Mouse (Mus musculus): ENCODE data around the gene Ltbp1. TPM values are rescaled to one million over a fixed set of nuclear protein-coding genes. Genes with fewer than 3 reads are reported as not detected.

The Ltbp1 gene
- total and polyA plus RNA-seq, 3 experiments: 0.01 to 0.04 TPM; not detected in 1

DNA sequence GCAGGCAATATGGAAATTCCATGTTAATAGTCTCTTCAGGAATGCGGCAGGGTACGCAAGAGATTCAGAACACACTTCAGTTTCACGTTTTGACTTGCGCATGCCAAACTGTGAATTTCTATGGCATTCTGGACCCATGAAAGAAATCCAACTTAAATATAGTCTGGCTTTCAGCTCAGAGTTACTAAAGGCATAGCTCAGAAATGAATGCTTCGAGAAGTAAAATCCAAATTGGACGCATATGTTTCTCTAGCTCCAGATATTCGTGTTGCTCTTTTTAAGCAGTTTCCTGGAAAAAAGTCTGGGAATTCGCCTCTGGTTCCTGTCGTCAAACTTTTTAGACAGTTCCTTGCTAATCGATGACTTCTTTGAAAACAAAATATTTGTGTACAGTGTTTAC lies 318.4 kb downstream of the Ltbp1 start:
- no peaks in the 10 kb centered on the region for H3K9me3 ChIP-seq (replicated peaks; ENCODE audit: insufficient read depth, low read length)
- H3K36me3 ChIP-seq (ENCODE audit: control insufficient read depth in 1 of 2, insufficient read depth in 2 of 2, low read length in 2 of 2): no peaks in the 10 kb centered on the region
- no peak overlapping the region for H3K4me3 ChIP-seq (ENCODE audit: control insufficient read depth in 1 of 2, insufficient read depth in 1 of 2, low read depth in 2 of 2, low read length in 2 of 2)
- no peak overlapping the region for H3K9ac ChIP-seq (ENCODE audit: control insufficient read depth, low read depth, low read length, poor library complexity, severe bottlenecking)
- H3K27ac ChIP-seq (ENCODE audit: control insufficient read depth, low read depth, low read length): no peak overlapping the region
- TF ChIP-seq POLR2AphosphoS2 (IDR thresholded peaks at IDR 0.05; ENCODE audit: low read length): no peak
- no peak for TF ChIP-seq MAFK (IDR thresholded peaks at IDR 0.05; ENCODE audit: borderline replicate concordance, low read depth, low read length)
- TF ChIP-seq RCOR1 (IDR thresholded peaks at IDR 0.05; ENCODE audit: low read depth, low read length): no peak
- H3K4me1 ChIP-seq (ENCODE audit: control insufficient read depth in 1 of 2, insufficient read depth in 2 of 2, low read length in 2 of 2): no peaks in the 10 kb centered on the region
- no peaks in the 10 kb centered on the region; a peak in 2 of 4 replicates for H3K27me3 ChIP-seq (ENCODE audit: control insufficient read depth in 1 of 2, insufficient read depth in 2 of 2, low read length in 2 of 2)
- no peak for DNase-seq (ENCODE audit: low read depth, low spot score)
- no peaks in the 10 kb centered on the region for H3K79me2 ChIP-seq (ENCODE audit: control insufficient read depth, insufficient read depth, low read length, poor library complexity)

DNA sequence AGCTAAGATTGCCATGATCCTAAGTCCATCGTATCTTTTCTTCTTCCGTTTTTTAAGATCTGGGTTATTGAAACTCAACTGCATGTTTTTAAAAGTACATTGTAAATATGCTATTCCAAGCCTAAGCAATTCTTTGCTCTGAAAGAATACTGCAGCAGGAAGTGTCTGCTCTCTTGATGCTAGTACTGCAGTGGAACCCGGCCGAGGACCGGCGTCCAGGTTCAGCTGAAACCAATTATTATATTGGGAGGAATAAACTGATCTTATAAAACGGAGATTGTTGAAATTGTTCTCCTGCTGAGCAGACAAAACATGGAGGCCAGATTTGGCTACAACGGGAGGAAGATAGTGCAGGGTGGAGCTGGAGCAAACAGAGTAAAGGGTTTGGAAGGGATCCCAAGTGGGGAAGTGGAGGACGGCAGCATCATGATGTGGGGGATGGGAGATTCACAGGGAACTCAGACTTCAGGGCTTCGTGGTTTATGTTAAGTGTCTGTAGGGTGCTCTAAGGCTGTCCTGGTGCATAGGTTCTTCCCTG lies 322.8 kb downstream of the Ltbp1 start:
- TF ChIP-seq E2F4 (IDR thresholded peaks at IDR 0.05; ENCODE audit: borderline replicate concordance, low read depth, low read length): no peak
- no peak for TF ChIP-seq ZNF384 (IDR thresholded peaks at IDR 0.05; ENCODE audit: low read depth, low read length)
- no peak for TF ChIP-seq ZMIZ1 (IDR thresholded peaks at IDR 0.05; ENCODE audit: low read depth, low read length)
- no peak for TF ChIP-seq MAFK (IDR thresholded peaks at IDR 0.05; ENCODE audit: borderline replicate concordance, low read depth, low read length)
- no peak for TF ChIP-seq CHD2 (IDR thresholded peaks at IDR 0.05; ENCODE audit: low read length)
- TF ChIP-seq MYB (IDR thresholded peaks at IDR 0.05; ENCODE audit: low read depth, low read length): no peak
- TF ChIP-seq MAX (IDR thresholded peaks at IDR 0.05; ENCODE audit: low read length): no peak
- TF ChIP-seq GATA1 (IDR thresholded peaks at IDR 0.05; ENCODE audit: low read depth, low read length): no peak
- TF ChIP-seq TBP (IDR thresholded peaks at IDR 0.05; ENCODE audit: low read depth, low read length): no peak
- no peak for TF ChIP-seq MAZ (IDR thresholded peaks at IDR 0.05; ENCODE audit: low read depth, low read length)
- no peak for TF ChIP-seq POLR2AphosphoS5 (IDR thresholded peaks at IDR 0.05; ENCODE audit: borderline replicate concordance, low read depth, low read length)
- no peak for TF ChIP-seq TAL1 (IDR thresholded peaks at IDR 0.05; ENCODE audit: low read length)
- TF ChIP-seq SMC3 (IDR thresholded peaks at IDR 0.05; ENCODE audit: low read depth, low read length): no peak
- no peak for TF ChIP-seq JUND (IDR thresholded peaks at IDR 0.05; ENCODE audit: low read depth, low read length)
- no peak for TF ChIP-seq RCOR1 (IDR thresholded peaks at IDR 0.05; ENCODE audit: low read depth, low read length)
- no peak for TF ChIP-seq CHD1 (IDR thresholded peaks at IDR 0.05; ENCODE audit: low read depth, low read length)
- Histone ChIP-seq H3K9ac (ENCODE audit: control insufficient read depth, low read depth, low read length, poor library complexity, severe bottlenecking) (no peak overlapping the region), H3K27me3 (ENCODE audit: control insufficient read depth in 1 of 2, insufficient read depth in 2 of 2, low read length in 2 of 2) (no peaks in the 10 kb centered on the region), H3K9me3 (replicated peaks; ENCODE audit: insufficient read depth, low read length) (no peaks in the 10 kb centered on the region), H3K79me2 (ENCODE audit: control insufficient read depth, insufficient read depth, low read length, poor library complexity) (no peaks in the 10 kb centered on the region), H3K4me3 (ENCODE audit: control insufficient read depth in 1 of 2, insufficient read depth in 1 of 2, low read depth in 2 of 2, low read length in 2 of 2) (no peak overlapping the region), H3K4me1 (ENCODE audit: control insufficient read depth in 1 of 2, insufficient read depth in 2 of 2, low read length in 2 of 2) (no peaks in the 10 kb centered on the region), H3K36me3 (ENCODE audit: control insufficient read depth in 1 of 2, insufficient read depth in 2 of 2, low read length in 2 of 2) (no peaks in the 10 kb centered on the region), H3K27ac (ENCODE audit: control insufficient read depth, low read depth, low read length) (no peak overlapping the region)
- DNase-seq (ENCODE audit: low read depth, low spot score): no peak

Measured in MEL (cell line).